Mouse (Mus musculus) midbrain, embryonic 10.5 days (tissue): ENCODE results near the gene Rhox2g. TPM values are rescaled to one million over a fixed set of nuclear protein-coding genes. Genes with fewer than 3 reads are reported as not detected.
"Not testable (repeated sequence)": the region's sequence is repeated elsewhere in the genome, so short reads cannot be mapped to it uniquely, and the experiment has no call there.

Experiments
- DNase-seq: peaks from one replicate; pipeline ENCODE4 v3.0.0-alpha.2; 2017; ENCODE audit warnings: low spot score
- H3K27ac ChIP-seq: fragments of 300-500 bp; sonication (generic); replicated peaks from 2 replicates; pipeline ENCODE4 v1.5.1; 2016; ENCODE audit warnings: mild to moderate bottlenecking
- H3K27me3 ChIP-seq: fragments of 300-500 bp; sonication (generic); 2 replicates; pipeline ENCODE4 v1.6.1; 2016; ENCODE audit warnings: low read depth, mild to moderate bottlenecking; ENCODE audit not compliant: poor library complexity, severe bottlenecking
- H3K36me3 ChIP-seq: fragments of 300-500 bp; sonication (generic); 2 replicates; pipeline ENCODE4 v1.6.1; 2016; ENCODE audit warnings: mild to moderate bottlenecking, moderate library complexity
- H3K4me1 ChIP-seq: fragments of 300-500 bp; sonication (generic); 2 replicates; pipeline ENCODE4 v1.6.1; 2016
- H3K4me3 ChIP-seq: fragments of 300-500 bp; sonication (generic); 2 replicates; pipeline ENCODE4 v1.5.1; 2016; ENCODE audit warnings: mild to moderate bottlenecking, moderate library complexity
- H3K9me3 ChIP-seq: fragments of 300-500 bp; sonication (generic); replicated peaks from 2 replicates; pipeline ENCODE4 v1.6.1; 2016; ENCODE audit warnings: mild to moderate bottlenecking
- WGBS: fragments of 180-500 bp; shearing (Covaris S2); methylation state at CpG from one replicate; pipeline ENCODE4 v1.1.7; 2016; 5-methylcytosine and 5-hydroxymethylcytosine counted together
- polyA plus RNA-seq: library from polyadenylated mRNA; unstranded; fragments of >200 nt; fragmentation: Nextera tagmentation; extraction: Ambion mirVana; gene quantifications from 2 replicates; pipeline ENCODE4 v1.2.1, GENCODE M21; 2016

The Rhox2g gene
- polyA plus RNA-seq: not detected in 2 replicates

- not testable (repeated sequence) for H3K27me3 ChIP-seq, DNase-seq, H3K27ac ChIP-seq, H3K9me3 ChIP-seq, H3K4me3 ChIP-seq, H3K4me1 ChIP-seq, H3K36me3 ChIP-seq
- 97% methylated on average over 6 of the region's 6 CpGs for WGBS
These were observed at the start of gene Rhox2g for GRCm38 (mm10) chrX:37643370-37643769. TSS of gene Rhox2g (minus strand) at chrX:37643470.

DNA sequence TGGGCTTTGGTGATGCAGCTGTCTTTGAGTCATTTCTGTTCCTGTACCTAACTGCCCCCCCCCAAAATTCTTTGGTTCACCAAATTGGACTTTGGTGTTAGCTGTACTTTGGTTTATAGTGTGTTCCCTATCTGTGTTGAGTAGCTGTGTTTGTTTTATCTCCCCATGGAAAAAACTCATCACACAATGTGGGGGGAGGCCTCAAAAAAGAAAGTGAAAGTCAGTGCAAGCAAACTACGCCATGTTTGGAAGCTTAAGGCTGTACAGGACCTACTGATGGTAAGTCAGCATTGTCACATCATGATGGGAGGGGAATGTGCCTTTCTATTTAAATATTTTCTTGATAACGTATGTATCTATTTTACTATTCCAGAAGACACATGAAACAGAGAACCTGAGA, 49.0 kb upstream of the Rhox2g start:
- H3K9me3 ChIP-seq: no peaks in the 10 kb centered on the region
- H3K27ac ChIP-seq: no peak overlapping the region
- H3K36me3 ChIP-seq: no peaks in the 10 kb centered on the region
- no peaks in the 10 kb centered on the region for H3K4me1 ChIP-seq
- no peak overlapping the region for H3K4me3 ChIP-seq
- no peaks in the 10 kb centered on the region for H3K27me3 ChIP-seq
- WGBS: 89% methylated on average over 2 of the region's 2 CpGs
- no peak for DNase-seq

DNA sequence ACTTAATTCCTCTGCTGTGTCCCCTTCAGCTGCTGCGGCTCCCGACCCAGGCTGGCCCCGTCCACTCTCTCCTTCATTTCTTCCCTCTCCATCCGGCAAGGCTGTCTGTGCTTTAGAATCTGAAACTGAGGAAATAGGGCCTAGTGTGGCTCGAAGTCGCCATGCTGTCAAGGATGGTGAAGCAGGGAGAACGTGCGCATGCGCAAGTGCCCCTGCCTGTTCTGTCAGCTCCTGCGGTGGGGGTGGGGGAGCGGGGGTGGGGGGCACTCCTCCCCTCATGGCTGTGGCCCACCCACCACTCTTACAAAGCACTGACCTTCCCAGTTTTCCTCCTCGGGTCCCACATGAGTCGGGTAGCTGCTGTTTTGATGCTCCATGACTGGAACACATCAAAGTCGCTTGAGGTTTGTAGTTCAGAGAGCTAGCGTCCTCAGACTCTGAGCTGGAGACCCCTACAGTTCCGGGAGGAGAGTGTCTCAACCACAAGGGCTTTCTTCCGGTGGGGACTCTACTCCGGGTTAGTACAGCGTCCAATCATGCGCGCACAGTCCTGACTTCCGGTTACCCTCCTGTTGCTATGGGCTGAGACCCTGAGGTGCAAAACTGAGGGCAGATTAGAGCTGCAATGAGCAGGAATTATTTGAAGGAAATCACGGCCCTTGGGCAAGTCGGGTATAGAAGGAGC, 39.9 kb upstream of the Rhox2g start:
- DNase-seq: no peak
- peaks cover 27% of the 10 kb centered on the region for H3K9me3 ChIP-seq
- no peaks in the 10 kb centered on the region for H3K27me3 ChIP-seq
- no peak overlapping the region for H3K4me3 ChIP-seq
- no peaks in the 10 kb centered on the region for H3K4me1 ChIP-seq
- no peaks in the 10 kb centered on the region for H3K36me3 ChIP-seq
- no peak overlapping the region for H3K27ac ChIP-seq
- 87% methylated on average over 24 of the region's 24 CpGs for WGBS

DNA sequence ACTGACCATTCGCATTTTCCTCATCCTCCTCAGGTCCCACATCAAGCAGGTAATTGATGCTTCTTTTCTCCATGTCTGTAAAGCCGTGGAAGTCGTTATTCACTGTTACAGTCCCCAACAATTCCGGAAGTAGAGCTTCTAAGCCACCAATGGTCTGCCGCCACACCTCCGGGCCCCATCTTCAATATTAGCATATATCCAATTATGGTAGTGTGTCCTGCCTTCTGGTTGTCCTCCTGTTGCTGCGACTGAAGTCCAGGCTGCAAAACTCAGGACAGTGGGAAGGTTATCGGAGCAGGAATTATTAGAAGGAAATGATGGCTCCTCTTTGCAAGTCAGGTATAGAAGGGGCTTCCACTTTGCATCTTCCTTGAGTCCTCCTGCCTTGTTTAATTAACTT, 29.9 kb upstream of the Rhox2g start, which contains the start of gene Rhox2h:
Rhox2h (minus strand) TSS at position 101 of the 400 bp plus-strand sequence.
- not testable (repeated sequence) for DNase-seq, H3K27ac ChIP-seq, H3K4me1 ChIP-seq, H3K9me3 ChIP-seq, H3K4me3 ChIP-seq, H3K36me3 ChIP-seq, H3K27me3 ChIP-seq
- WGBS: 93% methylated on average over 8 of the region's 8 CpGs

DNA sequence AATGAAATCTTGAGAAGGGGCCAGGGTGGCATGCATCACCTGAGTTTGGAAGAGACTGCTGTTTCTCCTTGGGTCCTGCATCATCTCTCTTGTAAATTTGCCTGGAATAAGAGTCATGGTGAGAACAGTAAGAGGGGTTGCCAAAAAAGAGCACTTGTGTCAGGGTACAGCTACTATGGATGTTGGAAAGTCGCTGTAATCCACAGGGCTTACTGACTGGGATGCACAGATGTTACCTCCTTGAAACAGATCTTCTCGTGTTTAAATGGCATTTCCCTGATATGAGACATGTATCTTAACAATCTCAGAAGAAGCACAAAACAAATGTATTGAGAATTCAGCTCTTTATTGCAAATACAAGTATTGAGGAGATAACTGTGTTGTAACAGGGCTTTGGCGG, 25.4 kb upstream of the Rhox2g start, which contains the start of gene Rhox3h:
Rhox3h (minus strand) TSS at position 101 of the 400 bp plus-strand sequence.
- H3K27ac ChIP-seq, H3K4me1 ChIP-seq, H3K4me3 ChIP-seq, H3K36me3 ChIP-seq, DNase-seq, H3K27me3 ChIP-seq, H3K9me3 ChIP-seq: not testable (repeated sequence)
- 93% methylated on average over 1 of the region's 3 CpGs for WGBS

GRCm38 (mm10) chrX:37651227-37651626, 8.0 kb upstream of the Rhox2g start, which contains the start of gene Rhox4g:
TSS of gene Rhox4g (minus strand) at chrX:37651327.
- DNase-seq, H3K9me3 ChIP-seq: not testable (repeated sequence)
- WGBS: 99% methylated on average over 17 of the region's 20 CpGs

GRCm38 (mm10) chrX:37628512-37628911, 14.8 kb downstream of the Rhox2g start, which contains the start of gene Rhox3g:
TSS of gene Rhox3g (minus strand) at chrX:37628612.
- DNase-seq, H3K27ac ChIP-seq, H3K4me3 ChIP-seq, H3K4me1 ChIP-seq, H3K9me3 ChIP-seq, H3K27me3 ChIP-seq, H3K36me3 ChIP-seq: not testable (repeated sequence)
- 96% methylated on average over 2 of the region's 2 CpGs for WGBS

More at GRCm38 (mm10) chrX:37651227-37651626, 8.0 kb upstream of the Rhox2g start, which contains the start of gene Rhox4g:
- H3K4me3 ChIP-seq, H3K4me1 ChIP-seq, H3K36me3 ChIP-seq, H3K27ac ChIP-seq, H3K27me3 ChIP-seq: not testable (repeated sequence)

- not testable (repeated sequence) for H3K27ac ChIP-seq, H3K36me3 ChIP-seq, H3K4me1 ChIP-seq, H3K9me3 ChIP-seq, H3K4me3 ChIP-seq, H3K27me3 ChIP-seq, DNase-seq
- WGBS: 95% methylated on average over 18 of the region's 19 CpGs
These were observed 35.7 kb downstream of the Rhox2g start, which contains the start of gene Rhox4f for GRCm38 (mm10) chrX:37607604-37608003. TSS of gene Rhox4f (minus strand) at chrX:37607704.

Other genes starting within 250 kb of the Rhox2g start
- not detected in 2 replicates for gene Rhox2b, start 231.4 kb downstream of the Rhox2g start, polyA plus RNA-seq
- gene Rhox4b, start 211.0 kb downstream of the Rhox2g start, polyA plus RNA-seq: 0.20 and 0.48 TPM in 2 replicates
- 0.57 TPM in 1 of 2 replicates, not detected in the other for gene Rhox2c, start 189.8 kb downstream of the Rhox2g start, polyA plus RNA-seq
- gene Rhox3c, start 184.9 kb downstream of the Rhox2g start, polyA plus RNA-seq: not detected in 2 replicates
- gene Rhox4c, start 163.1 kb downstream of the Rhox2g start, polyA plus RNA-seq: not detected in 2 replicates
- not detected in 2 replicates for gene Rhox2d, start 150.0 kb downstream of the Rhox2g start, polyA plus RNA-seq
- 0.14 TPM in 1 of 2 replicates, not detected in the other for gene Rhox4d, start 129.1 kb downstream of the Rhox2g start, polyA plus RNA-seq
- gene Rhox2e, start 113.0 kb downstream of the Rhox2g start, polyA plus RNA-seq: 0.25 TPM in 1 of 2 replicates, not detected in the other
- not detected in 2 replicates for gene Rhox3e, start 101.5 kb downstream of the Rhox2g start, polyA plus RNA-seq
- gene Rhox4e, start 86.1 kb downstream of the Rhox2g start, polyA plus RNA-seq: not detected in 2 replicates
- gene Rhox2f, start 72.1 kb downstream of the Rhox2g start, polyA plus RNA-seq: 0.24 TPM in 1 of 2 replicates, not detected in the other
- gene Rhox3f, start 62.5 kb downstream of the Rhox2g start, polyA plus RNA-seq: not detected in 2 replicates
- not detected in 2 replicates for gene Rhox4f, start 35.8 kb downstream of the Rhox2g start, polyA plus RNA-seq
- gene Rhox3g, start 14.9 kb downstream of the Rhox2g start, polyA plus RNA-seq: not detected in 2 replicates
- not detected in 2 replicates for gene Rhox4g, start 7.9 kb upstream of the Rhox2g start, polyA plus RNA-seq
- not detected in 2 replicates for gene Rhox3h, start 25.3 kb upstream of the Rhox2g start, polyA plus RNA-seq
- not detected in 2 replicates for gene Rhox2h, start 29.8 kb upstream of the Rhox2g start, polyA plus RNA-seq
- gene Rhox5, start 161.4 kb upstream of the Rhox2g start, polyA plus RNA-seq: 1.8 and 1.9 TPM in 2 replicates
- gene Rhox6, start 183.4 kb upstream of the Rhox2g start, polyA plus RNA-seq: not detected in 2 replicates
- gene Rhox7a, start 188.2 kb upstream of the Rhox2g start, polyA plus RNA-seq: not detected in 2 replicates
- gene Rhox8, start 235.5 kb upstream of the Rhox2g start, polyA plus RNA-seq: not detected in 2 replicates